Mouse (Mus musculus): ENCODE results near the gene Znrf3. TPM values are rescaled to one million over a fixed set of nuclear protein-coding genes. Genes with fewer than 3 reads are reported as not detected.
A peak's percentile ranks its signal among the peaks of the same experiment; 100 is the strongest.

Znrf3 gene
- total RNA-seq, 4 experiments from 2014 or later, result 26.1 to 41.3 (median 36.4) TPM

- DNase-seq, result no peak
Measured at GRCm38 (mm10) chr11:5265764-5266163, 178.9 kb downstream of the Znrf3 start.

DNA sequence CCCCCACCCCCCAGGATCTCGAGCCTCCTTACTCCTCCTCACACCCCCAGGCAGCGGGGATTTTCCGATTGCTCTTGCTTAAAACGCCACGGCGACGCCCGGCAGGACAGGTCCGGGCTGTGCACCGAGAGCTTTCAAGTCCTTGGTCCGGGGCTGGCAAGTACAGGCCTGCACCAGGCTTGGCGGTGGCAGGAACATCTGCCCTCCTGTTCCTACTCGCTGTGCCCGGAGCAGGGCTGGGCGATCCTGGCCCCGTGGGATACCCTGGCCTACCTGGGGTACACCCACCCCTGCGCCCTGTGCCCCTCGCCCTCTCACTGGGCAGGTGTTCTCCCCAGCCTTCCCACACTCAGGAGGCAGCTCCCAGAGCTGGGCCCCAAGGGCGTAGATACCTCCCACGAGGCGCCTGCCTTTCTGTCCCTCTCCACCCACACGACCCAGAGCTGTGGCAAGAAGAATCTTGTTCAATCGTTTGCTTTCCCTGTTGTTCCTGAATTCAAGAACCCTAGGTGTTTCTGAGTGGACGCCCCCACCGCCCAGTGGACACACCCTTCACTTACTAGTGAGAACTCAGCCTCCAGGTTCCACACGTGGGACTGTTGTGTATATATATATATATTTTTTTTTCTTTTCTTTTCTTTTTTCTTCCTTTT lies 181.4 kb downstream of the Znrf3 start:
- DNase-seq, result no peak

GRCm38 (mm10) chr11:5261508-5262392 lies 182.9 kb downstream of the Znrf3 start, which contains the start of gene Kremen1:
Gene Kremen1, minus strand, starts transcription at chr11:5261558.
- DNase-seq, result peak; percentile 88

- DNase-seq, result peak; percentile 37
Measured at GRCm38 (mm10) chr11:5260942-5261459, 183.6 kb downstream of the Znrf3 start.

DNA sequence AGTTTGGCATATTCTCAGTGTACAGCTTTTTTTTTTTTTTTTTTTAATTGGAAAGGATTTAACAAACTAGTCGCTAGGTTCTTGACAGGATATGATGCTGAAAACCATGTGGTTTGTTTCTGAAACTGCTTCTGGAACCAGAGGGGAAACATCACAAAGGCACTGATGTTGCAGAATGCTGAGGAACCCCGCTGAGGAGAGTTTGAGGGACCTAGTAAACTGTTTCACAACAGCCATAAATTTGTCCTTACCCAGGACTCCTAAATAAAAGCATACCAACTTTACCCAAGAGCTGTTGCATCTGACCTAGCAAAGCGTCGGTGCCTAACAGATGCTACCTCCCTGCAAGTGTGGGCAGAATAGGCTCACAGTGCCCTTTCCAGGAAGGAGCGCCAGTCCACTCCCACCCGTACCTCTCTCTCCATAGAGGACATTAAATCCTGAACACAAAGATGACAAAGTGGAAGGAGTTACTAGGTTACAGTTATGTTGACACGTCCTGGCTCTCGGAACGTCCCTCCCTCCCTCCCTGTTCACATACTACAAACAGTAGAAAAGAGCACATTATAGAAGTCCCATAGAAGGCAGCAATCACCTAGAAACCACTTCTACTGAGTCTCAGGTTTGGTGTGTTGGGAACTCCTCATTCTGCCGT lies 184.6 kb downstream of the Znrf3 start:
- no peak for DNase-seq

GRCm38 (mm10) chr11:5258036-5258435 lies 186.6 kb downstream of the Znrf3 start:
- DNase-seq, result no peak

DNA sequence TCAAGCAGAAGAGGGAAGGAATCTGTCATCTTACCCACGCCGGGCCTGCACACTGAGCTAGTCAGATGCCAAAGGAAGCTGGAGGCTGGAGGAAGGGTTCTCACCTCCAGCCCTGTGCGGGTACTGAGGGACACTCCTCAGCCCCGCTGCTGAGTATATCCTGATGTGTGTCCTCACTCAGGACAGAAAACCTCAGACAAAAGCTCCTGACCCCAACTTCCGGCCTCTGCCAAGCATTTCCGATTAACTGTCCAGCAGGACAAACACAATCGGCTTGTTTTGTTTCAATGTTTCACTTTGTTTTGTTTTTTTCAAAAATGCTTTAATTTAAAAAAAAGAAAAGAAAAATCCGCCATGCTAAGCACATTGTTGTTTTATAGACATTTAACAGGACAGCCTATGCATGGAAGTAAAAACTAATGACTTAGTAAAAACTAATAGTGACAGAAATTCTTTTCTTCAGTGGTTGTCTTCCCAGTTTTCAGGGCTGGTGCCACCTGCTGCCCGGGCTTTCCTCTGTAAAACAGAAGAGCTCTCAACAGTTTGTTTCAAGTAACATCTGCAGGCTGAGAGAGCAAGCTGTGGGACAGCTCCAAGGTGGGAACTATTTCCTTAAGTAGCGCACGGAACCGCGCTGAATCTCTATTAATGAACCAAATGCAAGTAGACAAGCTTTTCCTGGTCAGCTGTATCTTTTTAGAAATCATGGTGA lies 187.3 kb downstream of the Znrf3 start:
- no peak for DNase-seq

- no peak for DNase-seq
Measured at GRCm38 (mm10) chr11:5255509-5256014, 189.1 kb downstream of the Znrf3 start.

- DNase-seq, result no peak
Measured at GRCm38 (mm10) chr11:5254016-5254415, 190.6 kb downstream of the Znrf3 start.

DNA sequence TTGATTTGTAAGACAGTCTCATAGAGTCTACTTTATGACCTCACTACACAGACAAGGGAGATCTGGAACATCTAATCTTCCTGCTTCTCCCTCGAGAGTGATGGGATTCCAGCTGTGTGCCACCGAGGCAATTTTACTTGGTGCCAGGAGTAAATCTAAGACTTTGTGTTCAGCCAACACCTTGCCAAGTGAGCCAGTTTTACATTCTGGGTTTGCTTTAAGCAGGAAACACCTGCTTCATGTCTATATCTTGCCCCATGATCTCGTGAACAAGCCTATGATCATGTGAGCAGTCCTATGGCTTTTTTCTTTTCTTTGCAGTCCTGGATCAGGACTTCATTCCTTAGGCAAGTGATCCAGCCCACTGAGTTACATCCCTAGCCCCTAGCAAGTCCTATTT lies 191.1 kb downstream of the Znrf3 start:
- DNase-seq, result no peak

GRCm38 (mm10) chr11:5252727-5253126 lies 191.9 kb downstream of the Znrf3 start:
- DNase-seq, result no peak

- DNase-seq, result no peak
Measured at GRCm38 (mm10) chr11:5251112-5251511, 193.5 kb downstream of the Znrf3 start.

DNA sequence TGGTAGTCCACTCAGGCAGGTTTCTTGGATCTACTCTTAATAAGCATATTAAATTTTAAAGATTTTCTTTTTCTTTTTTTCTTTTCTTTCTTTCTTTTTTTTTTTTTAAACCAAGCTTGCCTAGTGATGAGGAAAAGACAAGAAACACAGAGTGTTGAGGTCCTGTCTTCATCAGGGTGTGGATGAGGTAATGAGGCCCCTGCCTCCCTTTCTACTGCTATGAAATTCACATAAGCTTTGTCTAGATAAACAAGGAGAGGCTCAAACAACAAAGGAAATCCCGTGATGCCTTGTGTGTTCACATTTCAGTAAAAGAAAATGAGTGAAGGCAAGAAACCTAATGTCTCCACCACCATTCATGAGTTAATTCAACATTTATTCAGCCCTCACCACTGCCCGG lies 196.4 kb downstream of the Znrf3 start:
- DNase-seq, result no peak

- DNase-seq, result no peak
Measured at GRCm38 (mm10) chr11:5245431-5245830, 199.2 kb downstream of the Znrf3 start.

DNA sequence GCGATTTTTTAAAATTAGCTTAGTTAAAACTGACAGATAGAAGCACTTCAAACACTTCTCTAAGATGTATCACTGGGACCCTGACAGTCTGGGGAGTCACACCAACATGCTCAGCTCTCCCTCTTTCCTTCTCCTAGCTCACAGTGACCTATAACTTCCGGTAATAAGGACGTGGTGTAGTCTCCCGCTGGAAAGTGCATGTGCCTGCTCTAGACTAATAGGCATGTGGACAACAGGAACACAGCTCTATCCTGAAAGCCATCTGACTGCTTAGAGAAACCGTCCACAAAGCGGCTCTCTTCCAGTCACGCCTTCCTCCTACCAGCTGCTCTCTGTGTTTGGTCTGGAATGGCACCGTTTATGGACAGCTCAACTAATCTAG lies 199.9 kb downstream of the Znrf3 start:
- no peak for DNase-seq

GRCm38 (mm10) chr11:5243812-5244748 lies 200.6 kb downstream of the Znrf3 start:
- DNase-seq, result peak; percentile 50

- DNase-seq, result no peak
Measured at GRCm38 (mm10) chr11:5243208-5243607, 201.4 kb downstream of the Znrf3 start.

- DNase-seq, result no peak
Measured at GRCm38 (mm10) chr11:5242158-5242557, 202.5 kb downstream of the Znrf3 start.

- no peak for DNase-seq
Measured at GRCm38 (mm10) chr11:5239706-5240690, 204.6 kb downstream of the Znrf3 start.

Measured in adrenal gland, adult 8-10 months (tissue).